In genomic region chr10:8189331-8189981, GRCm38 (mm10) we compare ENCODE assay signal across 17 mouse cellular contexts.
"Had no signal": no experiment of that assay in that cellular context is flagged by ENCODE, and none has a peak within 500 bp of the region (broad histone marks: within the 10 kb centered on the region; RNA-seq: fewer than 3 reads in every experiment).

No protein-coding gene starts in this region.

- H3K27ac ChIP-seq: layer of hippocampus, adult 2 months; liver, embryonic 13.5 days; midbrain, embryonic 12.5 days; neural tube, embryonic 13.5 days; stomach, embryonic 15.5 days had no signal

- ATAC-seq: intestine, postnatal 0 days; midbrain, embryonic 16.5 days had no signal

- H3K27me3 ChIP-seq: liver, embryonic 13.5 days; neural tube, embryonic 13.5 days; stomach, embryonic 15.5 days had no signal

- H3K4me2 ChIP-seq: liver, embryonic 13.5 days; midbrain, embryonic 12.5 days; neural tube, embryonic 13.5 days; stomach, embryonic 15.5 days had no signal

- H3K36me3 ChIP-seq: liver, embryonic 13.5 days; midbrain, embryonic 12.5 days; neural tube, embryonic 13.5 days; stomach, embryonic 15.5 days had no signal

- H3K4me1 ChIP-seq: liver, embryonic 13.5 days; midbrain, embryonic 12.5 days; stomach, embryonic 15.5 days had no signal

- H3K9ac ChIP-seq: liver, embryonic 13.5 days; midbrain, embryonic 12.5 days; neural tube, embryonic 13.5 days; stomach, embryonic 15.5 days had no signal

- H3K9me3 ChIP-seq: liver, embryonic 13.5 days; midbrain, embryonic 12.5 days; neural tube, embryonic 13.5 days; stomach, embryonic 15.5 days had no signal

- H3K4me3 ChIP-seq: layer of hippocampus, adult 2 months; liver, embryonic 13.5 days; midbrain, embryonic 12.5 days; myocyte; neural tube, embryonic 13.5 days; stomach, embryonic 15.5 days had no signal

- DNase-seq: layer of hippocampus, adult 9-11 months; liver, embryonic 13.5 days; lung, adult 2 months; lung, postnatal 14 days; lung, postnatal 4 days; retina, postnatal 1 day; right cerebral cortex, postnatal 25 days; spleen, adult 18-20 months; thymus, adult 18-20 months; thymus, postnatal 36 days had no signal
